Mouse (Mus musculus) MEL (cell line): ENCODE data around the gene Tars. TPM values are rescaled to one million over a fixed set of nuclear protein-coding genes. Genes with fewer than 3 reads are reported as not detected.

Source experiments
- DNase-seq: peaks from one replicate; pipeline ENCODE4 v3.0.0; 2011; ENCODE audit warnings: low read depth, low spot score
- H3K27ac ChIP-seq: 2 replicates; pipeline ENCODE4 v1.5.1; 2012; ENCODE audit warnings: low read depth, mild to moderate bottlenecking, control low read depth, low read length, moderate library complexity; ENCODE audit not compliant: control insufficient read depth
- H3K27me3 ChIP-seq, 2 experiments: fragments of 150-350 bp in 1 of 2; sonication (generic) in 1 of 2; 2 replicates each; pipeline ENCODE4 v1.6.1; 2012; ENCODE audit warnings: low read length in 2 of 2, mild to moderate bottlenecking in 2 of 2, improper control_type of control experiment in 1 of 2, moderate library complexity in 1 of 2; ENCODE audit not compliant: insufficient read depth in 2 of 2, control insufficient read depth in 1 of 2
- H3K36me3 ChIP-seq, 2 experiments: 2 replicates each; pipeline ENCODE4 v1.6.1; 2012 to 2014; ENCODE audit warnings: low read length in 2 of 2, improper control_type of control experiment in 1 of 2, inconsistent platforms in 1 of 2, mild to moderate bottlenecking in 1 of 2; ENCODE audit not compliant: insufficient read depth in 2 of 2, control insufficient read depth in 1 of 2
- H3K4me1 ChIP-seq, 2 experiments: fragments of 150-350 bp in 1 of 2; sonication (generic) in 1 of 2; 2 replicates each; pipeline ENCODE4 v1.6.1; 2012; ENCODE audit warnings: low read length in 2 of 2, improper control_type of control experiment in 1 of 2, mild to moderate bottlenecking in 1 of 2; ENCODE audit not compliant: insufficient read depth in 2 of 2, control insufficient read depth in 1 of 2
- H3K4me3 ChIP-seq, 2 experiments: fragments of 150-350 bp in 1 of 2; sonication (generic) in 1 of 2; 2 replicates each; pipeline ENCODE4 v1.5.1; 2012; ENCODE audit warnings: low read depth in 2 of 2, low read length in 2 of 2, mild to moderate bottlenecking in 2 of 2, moderate library complexity in 2 of 2, control low read depth in 1 of 2, improper control_type of control experiment in 1 of 2; ENCODE audit not compliant: control insufficient read depth in 1 of 2, insufficient read depth in 1 of 2
- H3K79me2 ChIP-seq: 2 replicates; pipeline ENCODE4 v1.6.1; 2012; ENCODE audit warnings: mild to moderate bottlenecking, low read length, moderate library complexity; ENCODE audit not compliant: control insufficient read depth, poor library complexity, insufficient read depth
- H3K9ac ChIP-seq: 2 replicates; pipeline ENCODE4 v1.6.1; 2012; ENCODE audit warnings: low read depth, mild to moderate bottlenecking, control low read depth, low read length, moderate library complexity; ENCODE audit not compliant: control insufficient read depth, poor library complexity, severe bottlenecking
- H3K9me3 ChIP-seq: fragments of 150-350 bp; sonication (generic); replicated peaks from 2 replicates; pipeline ENCODE4 v1.6.1; 2012; ENCODE audit warnings: mild to moderate bottlenecking, low read length, improper control_type of control experiment, moderate library complexity; ENCODE audit not compliant: insufficient read depth
- CHD1 ChIP-seq: IDR thresholded peaks from 2 replicates; pipeline ENCODE4 v1.6.1; 2012; ENCODE audit warnings: low read depth, mild to moderate bottlenecking, inconsistent platforms, low read length, improper control_type of control experiment
- CTCF ChIP-seq, 3 experiments: IDR thresholded peaks in 2 of 3; conservative IDR thresholded peaks in 1 of 3; 2 replicates each; pipeline ENCODE4 v1.5.1; 2011 to 2012; ENCODE audit warnings: low read length in 3 of 3, low read depth in 2 of 3, mild to moderate bottlenecking in 2 of 3, improper control_type of control experiment in 1 of 3, inconsistent platforms in 1 of 3, mixed read lengths in 1 of 3, moderate library complexity in 1 of 3; ENCODE audit not compliant: control insufficient read depth in 1 of 3, insufficient read depth in 1 of 3, poor library complexity in 1 of 3, severe bottlenecking in 1 of 3
- E2F4 ChIP-seq: IDR thresholded peaks from 2 replicates; pipeline ENCODE4 v1.6.1; 2011; ENCODE audit warnings: low read depth, low read length, improper control_type of control experiment, borderline replicate concordance
- ELF1 ChIP-seq: IDR thresholded peaks from 2 replicates; pipeline ENCODE4 v1.6.1; 2014; ENCODE audit warnings: low read depth, mild to moderate bottlenecking, inconsistent platforms, low read length, improper control_type of control experiment, moderate library complexity
- EP300 ChIP-seq, 2 experiments: IDR thresholded peaks; 2 replicates each; pipeline ENCODE4 v1.6.1; 2011; ENCODE audit warnings: improper control_type of control experiment in 2 of 2, low read length in 2 of 2, low read depth in 1 of 2, mild to moderate bottlenecking in 1 of 2
- GABPA ChIP-seq: IDR thresholded peaks from 2 replicates; pipeline ENCODE4 v1.6.1; 2012; ENCODE audit warnings: low read depth, mild to moderate bottlenecking, inconsistent platforms, low read length, improper control_type of control experiment, moderate library complexity
- GATA1 ChIP-seq: IDR thresholded peaks from 2 replicates; pipeline ENCODE4 v1.6.1; 2011; ENCODE audit warnings: low read depth, low read length, improper control_type of control experiment
- KAT2A ChIP-seq: conservative IDR thresholded peaks from 2 replicates; pipeline ENCODE4 v1.6.1; 2012; ENCODE audit warnings: low read depth, low read length, improper control_type of control experiment, inconsistent platforms
- MAFK ChIP-seq: IDR thresholded peaks from 2 replicates; pipeline ENCODE4 v1.6.1; 2011; ENCODE audit warnings: low read depth, mild to moderate bottlenecking, low read length, improper control_type of control experiment, borderline replicate concordance
- MAX ChIP-seq: IDR thresholded peaks from 2 replicates; pipeline ENCODE4 v1.6.1; 2011; ENCODE audit warnings: low read length, improper control_type of control experiment
- MEF2A ChIP-seq: IDR thresholded peaks from 2 replicates; pipeline ENCODE4 v1.6.1; 2014; ENCODE audit warnings: low read depth, mild to moderate bottlenecking, inconsistent platforms, low read length, improper control_type of control experiment; ENCODE audit not compliant: poor library complexity, insufficient replicate concordance, severe bottlenecking; ENCODE audit errors: extremely low read depth
- MYC ChIP-seq: IDR thresholded peaks from 2 replicates; pipeline ENCODE4 v1.6.1; 2011; ENCODE audit warnings: low read depth, mild to moderate bottlenecking, low read length, improper control_type of control experiment, moderate library complexity
- NELFE ChIP-seq: IDR thresholded peaks from 2 replicates; pipeline ENCODE4 v1.6.1; 2011; ENCODE audit warnings: low read depth, low read length, improper control_type of control experiment
- NRF1 ChIP-seq: IDR thresholded peaks from 2 replicates; pipeline ENCODE4 v1.6.1; 2014; ENCODE audit warnings: low read depth, mild to moderate bottlenecking, inconsistent platforms, low read length, improper control_type of control experiment, moderate library complexity; ENCODE audit not compliant: poor library complexity, insufficient read depth, severe bottlenecking
- RAD21 ChIP-seq: IDR thresholded peaks from 2 replicates; pipeline ENCODE4 v1.6.1; 2011; ENCODE audit warnings: mild to moderate bottlenecking, low read depth, low read length, improper control_type of control experiment
- RCOR1 ChIP-seq: IDR thresholded peaks from 2 replicates; pipeline ENCODE4 v1.6.1; 2012; ENCODE audit warnings: low read depth, mild to moderate bottlenecking, inconsistent platforms, low read length, improper control_type of control experiment
- SIN3A ChIP-seq: IDR thresholded peaks from 2 replicates; pipeline ENCODE4 v1.6.1; 2012; ENCODE audit warnings: low read length, improper control_type of control experiment, inconsistent platforms
- SMC3 ChIP-seq: IDR thresholded peaks from 2 replicates; pipeline ENCODE4 v1.6.1; 2011; ENCODE audit warnings: low read depth, low read length, improper control_type of control experiment
- UBTF ChIP-seq: IDR thresholded peaks from 2 replicates; pipeline ENCODE4 v1.6.1; 2012; ENCODE audit warnings: low read depth, mild to moderate bottlenecking, inconsistent platforms, low read length, improper control_type of control experiment, moderate library complexity, borderline replicate concordance; ENCODE audit not compliant: insufficient read depth
- USF2 ChIP-seq, 2 experiments: IDR thresholded peaks; 2 replicates each; pipeline ENCODE4 v1.6.1; 2011 to 2012; ENCODE audit warnings: improper control_type of control experiment in 2 of 2, low read length in 2 of 2, borderline replicate concordance in 1 of 2, inconsistent platforms in 1 of 2, low read depth in 1 of 2, mild to moderate bottlenecking in 1 of 2; ENCODE audit not compliant: insufficient read depth in 1 of 2
- ZC3H11A ChIP-seq: IDR thresholded peaks from 2 replicates; pipeline ENCODE4 v1.6.1; 2012; ENCODE audit warnings: low read depth, mild to moderate bottlenecking, inconsistent platforms, low read length, improper control_type of control experiment
- polyA plus RNA-seq, 2 experiments: library from polyadenylated mRNA; stranded (reverse) in 1 of 2; unstranded in 1 of 2; fragments of >175 nt in 1 of 2; fragments of >200 nt in 1 of 2; gene quantifications; 2 replicates each; pipeline versions ENCODE4 v1.2.1 to v1.2.4; 2012; ENCODE audit warnings: low replicate concordance in 2 of 2, low read depth in 1 of 2; ENCODE audit not compliant: insufficient read length in 2 of 2, insufficient read depth in 1 of 2, missing spikeins in 1 of 2
- total RNA-seq: library from RNA; depleted of rRNA; stranded (reverse); fragments of 300-350 nt; gene quantifications from 2 replicates; pipeline ENCODE4 v1.2.3, GENCODE M21; 2012

The Tars gene
- total and polyA plus RNA-seq, 3 experiments, result 89.0 to 1,064 (median 174) TPM

DNA sequence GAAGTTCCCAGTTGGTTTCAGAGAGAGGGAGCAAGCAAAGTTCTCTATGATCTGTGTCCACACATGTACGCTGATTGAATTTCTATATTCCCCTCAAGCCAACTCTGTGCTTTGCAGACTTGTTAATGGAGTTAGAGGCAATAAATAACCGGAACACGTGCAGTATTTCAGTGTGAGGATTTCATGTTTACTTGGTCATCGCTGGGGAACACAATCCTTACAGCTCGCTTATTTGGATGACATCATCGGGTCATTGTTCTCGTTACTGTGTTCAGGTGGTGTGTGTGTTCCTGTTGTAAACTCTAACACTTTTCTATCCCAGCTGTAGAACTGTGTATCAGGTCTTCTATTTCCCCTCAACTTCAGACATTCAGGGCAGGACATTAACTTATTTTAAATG, 12.4 kb upstream of the Tars start:
- no peak for DNase-seq
- Histone ChIP-seq H3K9me3 (no peaks in the 10 kb centered on the region), H3K27ac (no peak overlapping the region), H3K9ac (no peak overlapping the region), H3K4me3 (0 out of 4 replicates have a peak overlapping the region, but pooled peaks have one; percentile 8 to 11), H3K79me2 (no peaks in the 10 kb centered on the region), H3K4me1 (peaks cover 0 to 1% of the 10 kb centered on the region in 2 experiments; a peak in 1 of 4 replicates), H3K27me3 (peaks cover 3 to 5% of the 10 kb centered on the region in 2 experiments; a peak in 2 of 4 replicates), H3K36me3 (no peaks in the 10 kb centered on the region; a peak in 1 of 4 replicates)
- TF ChIP-seq GABPA (no peak), E2F4 (no peak), CTCF (IDR thresholded peaks at IDR 0.05 in 2 of 3, conservative IDR thresholded peaks at IDR 0.05 in 1 of 3; ENCODE audit: control insufficient read depth in 1 of 3, insufficient read depth in 1 of 3, low read depth in 2 of 3, low read length in 3 of 3, poor library complexity in 1 of 3, severe bottlenecking in 1 of 3) (no peak), RCOR1 (no peak), UBTF (no peak), NELFE (no peak), ELF1 (no peak), MYC (no peak), USF2 (IDR thresholded peaks at IDR 0.05; ENCODE audit: borderline replicate concordance in 1 of 2, insufficient read depth in 1 of 2, low read depth in 1 of 2, low read length in 2 of 2) (no peak), MAX (no peak), CHD1 (no peak), GATA1 (no peak)

GRCm38 (mm10) chr15:11408155-11408826, 8.8 kb upstream of the Tars start:
- no peak overlapping the region for H3K27ac ChIP-seq
- peaks cover 0 to 2% of the 10 kb centered on the region in 2 experiments; a peak in 1 of 4 replicates for H3K36me3 ChIP-seq
- peak; percentile 79 for DNase-seq
- no peak overlapping the region for H3K4me3 ChIP-seq
- no peak overlapping the region for H3K9ac ChIP-seq
- no peaks in the 10 kb centered on the region for H3K9me3 ChIP-seq
- H3K79me2 ChIP-seq, result no peaks in the 10 kb centered on the region
- peaks cover 0 to 5% of the 10 kb centered on the region in 2 experiments; a peak in 1 of 4 replicates for H3K4me1 ChIP-seq
- H3K27me3 ChIP-seq, result peaks cover 1 to 4% of the 10 kb centered on the region in 2 experiments; a peak in 2 of 4 replicates
- TF ChIP-seq RCOR1, result no peak
- no peak for TF ChIP-seq EP300 (IDR thresholded peaks at IDR 0.05; ENCODE audit: low read depth in 1 of 2, low read length in 2 of 2)
- TF ChIP-seq RAD21, result peak; percentile 95
- no peak for TF ChIP-seq SIN3A
- TF ChIP-seq MEF2A, result no peak
- peak; percentile 70 for TF ChIP-seq ZC3H11A
- TF ChIP-seq SMC3, result peak; percentile 82
- no peak for TF ChIP-seq USF2 (IDR thresholded peaks at IDR 0.05; ENCODE audit: borderline replicate concordance in 1 of 2, insufficient read depth in 1 of 2, low read depth in 1 of 2, low read length in 2 of 2)
- TF ChIP-seq KAT2A, result no peak
- no peak for TF ChIP-seq MAFK
- TF ChIP-seq NRF1, result no peak
- TF ChIP-seq CTCF (IDR thresholded peaks at IDR 0.05 in 2 of 3, conservative IDR thresholded peaks at IDR 0.05 in 1 of 3; ENCODE audit: control insufficient read depth in 1 of 3, insufficient read depth in 1 of 3, low read depth in 2 of 3, low read length in 3 of 3, poor library complexity in 1 of 3, severe bottlenecking in 1 of 3), result peak; percentile 60 to 93 (median 69)
